Mouse (Mus musculus) testis, adult 2 months (tissue): ENCODE data around the gene Pim3. TPM values are rescaled to one million over a fixed set of nuclear protein-coding genes. Genes with fewer than 3 reads are reported as not detected.

ENCODE experiments used
- H3K27ac ChIP-seq: fragments of 200-500 bp; 2 replicates; pipeline ENCODE4 v1.5.1; 2012; ENCODE audit warnings: low read depth, low read length; ENCODE audit not compliant: control insufficient read depth, insufficient read depth
- H3K27me3 ChIP-seq: fragments of 200-500 bp; 2 replicates; pipeline ENCODE4 v1.6.1; 2012; ENCODE audit warnings: mild to moderate bottlenecking, low read length, moderate library complexity; ENCODE audit not compliant: control insufficient read depth, insufficient read depth
- H3K36me3 ChIP-seq: fragments of 200-500 bp; 2 replicates; pipeline ENCODE4 v1.6.1; 2012; ENCODE audit warnings: mild to moderate bottlenecking, low read length; ENCODE audit not compliant: control insufficient read depth, insufficient read depth
- H3K4me1 ChIP-seq: fragments of 200-500 bp; 2 replicates; pipeline ENCODE4 v1.6.1; 2012; ENCODE audit warnings: low read length; ENCODE audit not compliant: control insufficient read depth, insufficient read depth
- H3K4me3 ChIP-seq: fragments of 200-500 bp; 2 replicates; pipeline ENCODE4 v1.5.1; 2012; ENCODE audit warnings: low read depth, mild to moderate bottlenecking, low read length, moderate library complexity, mixed read lengths; ENCODE audit not compliant: control insufficient read depth
- CTCF ChIP-seq: fragments of 200-500 bp; IDR thresholded peaks from 2 replicates; pipeline ENCODE4 v1.5.1; 2012; ENCODE audit warnings: low read depth, mild to moderate bottlenecking, inconsistent platforms, low read length, moderate library complexity; ENCODE audit not compliant: control insufficient read depth, insufficient read depth, insufficient replicate concordance
- POLR2A ChIP-seq: fragments of 200-500 bp; IDR thresholded peaks from 2 replicates; pipeline ENCODE4 v1.6.1; 2012; ENCODE audit warnings: low read depth, mild to moderate bottlenecking, inconsistent platforms, low read length, moderate library complexity; ENCODE audit not compliant: control insufficient read depth
- polyA plus RNA-seq: library from polyadenylated mRNA; depleted of rRNA; stranded (reverse); fragments of >200 nt; gene quantifications from 2 replicates; pipeline ENCODE4 v1.2.3, GENCODE M21; 2012

The Pim3 gene
- polyA plus RNA-seq, 1 experiment = 13.2 TPM

DNA sequence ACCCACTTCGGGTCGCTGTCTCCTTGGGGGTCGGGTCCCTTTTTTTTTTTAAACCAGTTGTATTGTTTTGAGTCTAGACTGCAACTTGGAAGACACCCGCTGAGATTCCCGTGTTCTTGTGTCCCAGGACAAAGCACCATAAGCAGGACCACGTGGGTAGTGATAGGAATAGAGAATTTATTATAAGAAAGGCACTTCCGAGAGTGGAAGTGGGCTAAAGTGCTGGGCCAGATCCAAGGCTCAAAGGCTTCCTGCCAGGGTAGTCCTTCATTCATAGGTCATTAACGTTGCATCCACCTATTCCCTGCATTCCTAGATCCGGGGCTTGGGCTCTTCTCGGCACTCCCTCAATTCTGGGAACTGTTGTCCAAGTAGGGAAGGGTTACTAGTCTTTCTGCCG is 24.0 kb upstream of the Pim3 start:
- Histone ChIP-seq H3K27me3 (no peaks in the 10 kb centered on the region), H3K27ac (no peak overlapping the region), H3K4me3 (no peak overlapping the region), H3K4me1 (peaks cover 4% of the 10 kb centered on the region), H3K36me3 (no peaks in the 10 kb centered on the region)
- TF ChIP-seq CTCF (no peak), POLR2A (no peak)

DNA sequence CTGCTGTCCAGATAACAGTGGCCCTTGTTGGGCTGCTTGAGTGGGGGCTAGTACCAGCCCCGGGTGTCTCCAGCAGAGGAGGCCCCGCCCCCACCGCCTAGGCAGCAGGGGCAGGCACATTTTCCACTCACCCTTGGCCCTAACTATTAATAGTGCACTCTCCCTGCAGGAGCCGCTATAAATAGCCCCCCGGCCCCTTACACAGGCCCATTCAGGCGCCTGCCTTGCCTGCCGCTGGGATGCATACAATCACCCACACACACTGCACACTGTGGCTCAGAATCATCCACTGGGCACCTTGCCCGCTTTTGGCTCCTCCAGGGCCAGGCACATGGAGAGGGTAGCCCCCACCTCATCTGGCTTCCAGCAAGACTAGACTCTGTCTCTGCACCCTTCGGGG is 22.7 kb upstream of the Pim3 start:
- Histone ChIP-seq H3K36me3 (no peaks in the 10 kb centered on the region), H3K27ac (no peak overlapping the region), H3K4me3 (no peak overlapping the region), H3K27me3 (no peaks in the 10 kb centered on the region), H3K4me1 (peaks cover 4% of the 10 kb centered on the region)
- TF ChIP-seq CTCF (no peak), POLR2A (no peak)

DNA sequence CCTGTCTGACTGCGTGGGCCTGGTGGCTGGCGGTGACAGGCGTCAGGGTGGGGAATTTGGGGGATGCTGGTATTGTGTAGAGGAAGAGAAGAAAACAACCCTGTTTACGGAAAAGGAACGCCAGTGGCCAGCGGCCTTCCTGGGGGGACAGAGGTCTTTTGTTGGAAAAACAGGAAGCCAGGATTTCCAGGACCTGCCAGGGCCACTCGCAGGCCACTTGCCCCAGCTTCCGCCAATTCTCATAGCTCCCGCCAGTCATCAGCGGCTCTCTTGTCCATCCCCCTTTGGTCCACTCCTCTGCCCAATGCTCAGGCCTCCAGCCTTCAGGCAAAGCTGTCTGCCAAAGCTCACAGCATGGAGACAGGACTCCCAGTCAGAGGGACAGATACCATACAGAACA is 21.9 kb upstream of the Pim3 start:
- TF ChIP-seq POLR2A (no peak), CTCF (no peak)
- Histone ChIP-seq H3K36me3 (no peaks in the 10 kb centered on the region), H3K4me3 (no peak overlapping the region), H3K27me3 (no peaks in the 10 kb centered on the region), H3K4me1 (peaks cover 4% of the 10 kb centered on the region), H3K27ac (no peak overlapping the region)

DNA sequence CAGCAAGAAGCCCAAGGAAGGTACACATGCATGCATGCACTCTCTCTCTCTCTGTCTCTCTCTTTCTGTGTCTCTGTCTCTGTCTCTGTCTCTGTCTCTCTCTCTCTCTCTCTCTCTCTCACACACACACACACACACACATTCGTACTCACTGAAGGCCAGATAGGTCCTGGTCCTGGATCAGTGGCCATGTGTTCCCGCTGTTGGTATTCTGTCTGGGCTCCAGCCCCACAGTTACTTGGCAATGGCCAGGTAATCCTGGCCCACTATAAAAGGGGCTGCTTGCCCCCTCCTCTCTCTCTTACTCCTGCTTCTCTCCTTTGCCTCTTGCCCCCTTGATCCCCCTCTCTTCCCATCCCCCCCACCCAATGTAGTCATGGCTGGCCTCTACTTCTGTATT is 20.8 kb upstream of the Pim3 start:
- peaks cover 4% of the 10 kb centered on the region for H3K4me1 ChIP-seq
- H3K27me3 ChIP-seq = no peaks in the 10 kb centered on the region
- H3K27ac ChIP-seq = no peak overlapping the region
- TF ChIP-seq CTCF = no peak
- H3K4me3 ChIP-seq = no peak overlapping the region
- H3K36me3 ChIP-seq = no peaks in the 10 kb centered on the region

DNA sequence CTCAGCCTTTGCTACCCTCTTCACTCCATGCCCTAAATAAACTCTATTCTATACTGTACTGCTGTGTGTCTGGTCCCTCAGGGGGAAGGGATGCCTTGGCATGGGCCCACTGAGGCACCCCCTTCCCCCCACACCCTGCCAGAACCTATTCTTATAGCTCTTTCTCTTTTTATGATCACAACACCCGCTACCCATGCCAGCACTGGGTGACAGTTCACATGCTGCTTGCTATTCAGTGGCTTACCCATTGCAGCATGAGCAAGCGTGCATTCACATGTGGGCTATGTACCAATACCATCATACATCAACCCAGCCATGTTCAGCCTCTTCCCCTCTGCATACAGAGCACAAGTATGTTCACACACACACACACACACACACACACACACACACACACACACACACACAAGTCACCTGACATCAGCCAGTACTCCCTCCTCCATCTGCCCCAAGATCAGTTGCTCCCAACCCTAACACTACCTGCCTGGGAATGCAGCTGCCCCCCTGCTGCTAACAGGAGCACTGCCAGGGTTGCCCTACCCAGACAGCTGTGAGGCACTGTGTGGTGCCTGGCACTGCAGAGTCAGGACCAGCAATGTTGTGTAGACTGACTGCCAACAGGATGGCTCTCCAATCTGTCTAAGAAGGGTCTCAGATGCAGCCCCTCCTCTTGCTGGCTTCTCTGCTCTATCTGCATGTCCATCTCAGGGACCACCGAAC is 20.2 kb upstream of the Pim3 start:
- Histone ChIP-seq H3K27ac (no peak overlapping the region), H3K36me3 (no peaks in the 10 kb centered on the region), H3K4me1 (peaks cover 2% of the 10 kb centered on the region; the same call in 1 of the 2 replicates), H3K27me3 (no peaks in the 10 kb centered on the region), H3K4me3 (no peak overlapping the region)
- no peak for TF ChIP-seq CTCF
- no peak for TF ChIP-seq POLR2A

DNA sequence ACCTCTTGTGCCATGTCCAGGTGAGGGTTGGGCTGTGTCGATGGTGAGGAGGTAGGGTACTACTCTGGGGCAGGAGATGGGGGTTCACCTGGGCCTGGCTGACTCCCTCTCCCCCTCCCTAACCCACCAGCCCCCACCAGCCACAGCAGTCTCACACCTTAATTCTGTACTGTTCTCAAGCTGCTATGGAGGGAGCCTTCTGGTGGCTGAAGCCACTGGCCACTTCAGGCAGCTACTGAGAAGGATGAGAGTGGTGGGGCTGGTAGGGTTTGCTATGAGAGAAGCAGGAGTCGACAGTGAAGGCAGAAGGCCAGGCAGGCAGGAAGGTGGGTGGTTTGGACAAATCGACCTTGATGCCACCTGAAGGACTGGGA is 19.7 kb upstream of the Pim3 start:
- TF ChIP-seq POLR2A (no peak), CTCF (no peak)
- Histone ChIP-seq H3K4me1 (no peaks in the 10 kb centered on the region; the same call in 1 of the 2 replicates), H3K4me3 (no peak overlapping the region), H3K27me3 (no peaks in the 10 kb centered on the region), H3K27ac (no peak overlapping the region), H3K36me3 (no peaks in the 10 kb centered on the region)

- no peak overlapping the region for H3K27ac ChIP-seq
- TF ChIP-seq POLR2A (no peak), CTCF (no peak)
- no peaks in the 10 kb centered on the region for H3K36me3 ChIP-seq
- H3K27me3 ChIP-seq = no peaks in the 10 kb centered on the region
- peaks cover 5% of the 10 kb centered on the region for H3K4me1 ChIP-seq
- H3K4me3 ChIP-seq = no peak overlapping the region
These were observed 18.4 kb upstream of the Pim3 start for GRCm38 (mm10) chr15:88843486-88844097.
